Mouse (Mus musculus): ENCODE measurements around the gene Tor2a. TPM values are rescaled to one million over a fixed set of nuclear protein-coding genes. Genes with fewer than 3 reads are reported as not detected.

Gene Tor2a
- 53.3 and 57.0 TPM in 2 replicates for polyA plus RNA-seq (2016; fragmentation: Nextera tagmentation; extraction: Ambion mirVana)

DNA sequence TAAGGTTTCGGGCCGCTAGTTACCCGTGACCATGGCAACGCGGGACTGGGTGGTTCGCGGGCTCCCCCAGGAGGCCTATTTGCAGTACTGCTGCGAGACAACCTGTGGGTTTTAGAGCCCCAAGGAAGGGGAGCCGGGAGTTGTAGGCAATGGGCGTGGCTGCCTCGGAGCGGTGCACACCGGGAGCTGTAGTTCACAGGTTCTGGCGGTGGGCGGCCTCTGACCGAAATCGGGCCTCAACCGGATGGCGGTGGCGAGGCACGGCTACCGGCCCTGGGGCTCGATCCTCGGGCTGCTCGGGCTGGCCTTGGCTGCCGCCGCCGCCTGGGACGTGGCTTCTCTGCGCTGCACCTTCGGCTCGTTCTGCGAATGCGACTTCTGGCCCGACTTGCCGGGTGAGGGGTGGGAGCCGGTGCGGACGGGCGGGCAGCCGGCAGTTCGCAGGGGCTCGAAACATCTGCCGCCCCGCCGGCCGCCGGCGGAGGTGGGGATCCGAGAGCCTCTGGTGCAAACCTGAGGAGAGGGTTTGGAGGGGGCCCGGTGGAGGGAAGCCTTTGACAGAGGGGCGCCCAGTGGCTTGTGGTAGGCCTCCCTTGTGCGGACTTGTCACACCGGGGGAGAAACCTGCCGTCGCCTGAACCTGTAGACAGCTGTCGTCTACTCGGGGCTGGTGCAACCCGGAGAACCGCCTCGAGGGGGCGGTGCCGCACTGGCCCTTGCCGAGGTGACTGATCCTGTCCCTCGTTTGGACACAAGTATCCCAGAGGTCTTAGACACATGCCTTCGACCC is at the start of gene Tor2a:
TSS of gene Tor2a (plus strand) at position 179 of the 790 bp plus-strand sequence.
- WGBS = under 1% methylated on average over 66 of the region's 66 CpGs
- ATAC-seq (ENCODE audit: low FRiP score) = peak; percentile 94
- Histone ChIP-seq H3K27ac (peak within 1 kb of the TSS; percentile 90), H3K4me3 (replicated peaks) (peak within 1 kb of the TSS; percentile 75), H3K27me3 (no peaks in the 10 kb centered on the region), H3K9me3 (no peaks in the 10 kb centered on the region), H3K4me1 (peaks cover 20% of the 10 kb centered on the region), H3K4me2 (peak within 1 kb of the TSS; percentile 60), H3K9ac (peak within 1 kb of the TSS; percentile 88), H3K36me3 (replicated peaks) (peaks cover 47% of the 10 kb centered on the region)

DNA sequence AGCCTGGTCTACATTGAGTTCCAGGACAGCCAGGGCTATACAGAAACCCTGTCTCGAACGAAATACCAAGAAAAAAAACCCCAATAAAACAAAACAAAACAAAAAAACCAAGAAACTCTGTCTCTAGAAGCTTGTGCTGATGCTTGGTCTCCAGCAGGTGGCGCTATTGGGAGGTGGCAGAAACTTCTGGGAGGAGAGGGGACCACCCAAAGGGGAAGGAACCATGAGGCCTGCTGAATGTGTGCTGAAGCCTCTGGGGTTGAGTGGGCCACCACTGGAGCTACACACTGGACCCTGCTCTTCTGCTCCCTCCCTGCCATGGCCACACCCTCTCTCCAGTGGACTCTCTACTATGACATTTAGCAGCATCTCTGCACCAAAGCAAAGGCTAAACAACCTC is 48.4 kb upstream of the Tor2a start:
- Histone ChIP-seq H3K36me3 (replicated peaks) (peaks cover 72% of the 10 kb centered on the region), H3K9me3 (no peaks in the 10 kb centered on the region), H3K4me2 (no peak overlapping the region), H3K27me3 (no peaks in the 10 kb centered on the region), H3K9ac (no peak overlapping the region), H3K4me1 (peaks cover 12% of the 10 kb centered on the region), H3K27ac (no peak overlapping the region), H3K4me3 (replicated peaks) (no peak overlapping the region)
- 38% methylated on average over 3 of the region's 3 CpGs for WGBS
- no peak for ATAC-seq (ENCODE audit: low FRiP score)

DNA sequence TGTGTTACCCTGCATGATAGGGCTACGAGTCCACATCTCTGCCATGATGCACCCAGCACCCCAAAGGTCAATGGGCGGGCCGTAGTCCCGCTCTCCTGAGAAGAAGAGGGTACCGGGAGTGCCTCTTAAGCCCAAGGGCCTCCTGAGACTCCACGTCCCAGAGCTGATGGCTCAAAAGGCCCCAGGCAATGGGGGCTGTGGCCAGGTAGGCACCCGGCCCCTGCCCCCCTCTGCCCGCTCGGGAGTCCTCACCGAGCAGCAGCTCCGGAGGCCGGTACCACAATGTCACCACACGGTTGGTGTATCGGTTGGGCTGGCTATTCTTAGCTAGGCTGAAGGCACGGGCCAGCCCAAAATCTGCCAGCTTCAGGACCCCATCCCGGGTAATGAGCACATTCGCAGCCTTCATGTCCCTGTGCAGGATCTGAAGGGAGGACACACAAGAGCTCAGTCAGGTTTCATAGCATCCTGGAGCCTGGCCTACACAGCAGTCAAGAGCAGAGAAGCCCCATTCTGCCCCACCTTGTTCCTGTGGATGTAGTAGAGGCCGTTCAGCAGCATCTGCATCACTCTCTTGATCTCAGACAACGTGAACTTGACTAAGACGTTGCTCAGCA is 47.4 kb upstream of the Tor2a start:
- ATAC-seq (ENCODE audit: low FRiP score) = no peak
- no peaks in the 10 kb centered on the region for H3K9me3 ChIP-seq
- no peak overlapping the region for H3K4me2 ChIP-seq
- H3K4me1 ChIP-seq = peaks cover 20% of the 10 kb centered on the region
- no peak overlapping the region for H3K9ac ChIP-seq
- H3K27ac ChIP-seq = no peak overlapping the region
- no peaks in the 10 kb centered on the region for H3K27me3 ChIP-seq
- H3K36me3 ChIP-seq (replicated peaks) = peaks cover 62% of the 10 kb centered on the region
- H3K4me3 ChIP-seq (replicated peaks) = no peak overlapping the region
- WGBS = 92% methylated on average over 20 of the region's 20 CpGs

DNA sequence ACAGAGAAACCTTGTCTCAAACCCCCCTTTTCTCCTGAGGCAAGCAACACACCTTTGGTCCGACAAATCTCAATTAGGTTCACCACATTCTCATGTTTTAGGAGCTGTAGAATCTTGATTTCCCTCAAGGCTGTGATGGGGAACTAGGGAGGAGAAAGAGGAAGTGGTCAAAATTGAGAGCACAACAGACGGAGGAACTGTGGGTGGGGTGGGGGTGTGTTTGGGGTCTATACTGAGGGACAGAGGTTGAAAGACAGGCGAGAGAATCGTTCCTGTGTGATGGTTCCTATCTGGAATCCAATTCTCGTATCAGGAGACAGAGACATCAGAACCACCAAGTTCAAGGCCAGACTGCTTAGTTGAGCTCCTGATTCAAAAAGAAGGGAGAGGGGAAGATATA is 46.6 kb upstream of the Tor2a start:
- Histone ChIP-seq H3K4me1 (peaks cover 20% of the 10 kb centered on the region), H3K27me3 (no peaks in the 10 kb centered on the region), H3K36me3 (replicated peaks) (peaks cover 54% of the 10 kb centered on the region), H3K27ac (no peak overlapping the region), H3K4me2 (no peak overlapping the region), H3K9me3 (no peaks in the 10 kb centered on the region), H3K9ac (no peak overlapping the region), H3K4me3 (replicated peaks) (no peak overlapping the region)
- 89% methylated on average over 5 of the region's 5 CpGs for WGBS
- no peak for ATAC-seq (ENCODE audit: low FRiP score)

DNA sequence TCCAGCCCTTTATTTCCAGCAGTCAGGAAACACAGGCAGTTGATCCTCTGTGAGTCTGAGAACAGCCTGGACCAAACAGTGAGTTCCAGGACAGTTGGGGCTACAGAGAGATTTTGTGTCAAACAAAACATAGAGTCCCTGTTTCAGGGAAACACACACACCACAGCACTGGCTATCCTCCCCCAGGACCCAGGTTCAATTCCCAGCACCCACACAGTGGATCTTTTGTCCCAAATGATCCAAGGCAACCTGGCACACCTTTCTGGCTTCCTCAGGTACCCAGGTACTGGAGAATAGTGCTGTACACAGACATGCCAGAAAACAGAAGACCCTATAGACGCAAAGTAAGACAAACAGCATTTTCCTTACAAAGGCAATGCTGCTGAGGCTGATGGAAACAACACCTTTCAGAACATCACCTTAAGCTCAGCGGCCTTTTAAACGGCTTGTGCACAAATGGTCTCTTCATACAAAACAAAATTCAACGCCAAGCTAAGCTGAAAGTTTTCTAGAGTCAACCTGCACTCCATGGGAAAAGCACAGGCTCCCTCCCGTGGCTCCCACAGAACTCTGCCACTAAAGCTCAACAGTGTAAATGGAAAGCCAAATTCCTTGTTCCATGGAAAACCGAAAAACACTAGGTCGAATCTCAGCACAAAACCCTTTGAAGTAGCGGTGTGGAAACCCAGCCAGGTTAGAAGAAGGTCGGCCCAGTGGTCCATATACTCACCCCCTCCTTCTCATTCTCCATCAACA is 45.6 kb upstream of the Tor2a start:
- Histone ChIP-seq H3K4me2 (peak overlapping the region; percentile 96), H3K36me3 (replicated peaks) (peaks cover 43% of the 10 kb centered on the region), H3K9ac (peak overlapping the region; percentile 93), H3K9me3 (no peaks in the 10 kb centered on the region), H3K27me3 (no peaks in the 10 kb centered on the region), H3K4me1 (peaks cover 20% of the 10 kb centered on the region), H3K27ac (0 out of 2 replicates have a peak overlapping the region, but pooled peaks have one; percentile 99), H3K4me3 (replicated peaks) (peak overlapping the region; percentile 92)
- no peak for ATAC-seq (ENCODE audit: low FRiP score)
- 30% methylated on average over 9 of the region's 9 CpGs for WGBS

DNA sequence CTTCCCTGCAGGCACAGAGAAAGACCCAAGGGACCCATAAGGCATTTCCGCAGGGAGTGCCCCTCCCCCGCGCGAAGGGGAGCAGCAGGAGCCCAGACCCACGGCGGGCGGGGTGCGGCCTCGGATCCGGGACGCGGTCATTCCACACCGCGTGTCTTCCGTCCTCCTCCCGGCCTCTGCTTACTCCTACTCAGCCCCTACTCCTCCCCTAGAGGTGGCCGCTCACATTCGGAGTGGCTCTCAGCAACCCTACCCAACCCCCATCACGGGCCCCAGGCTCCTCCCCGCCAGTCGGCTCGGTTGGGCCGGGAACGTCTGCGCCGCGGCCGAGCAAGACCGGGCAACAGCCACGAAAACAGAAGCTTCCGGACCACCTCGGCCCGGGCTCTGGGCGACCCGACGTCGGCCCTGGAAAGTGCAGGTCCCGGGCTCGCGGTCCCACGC is 44.9 kb upstream of the Tor2a start:
- peak overlapping the region; percentile 96 for H3K4me2 ChIP-seq
- no peaks in the 10 kb centered on the region for H3K9me3 ChIP-seq
- no peaks in the 10 kb centered on the region for H3K27me3 ChIP-seq
- peak; percentile 50 for ATAC-seq (ENCODE audit: low FRiP score)
- peak overlapping the region; percentile 93 for H3K9ac ChIP-seq
- peaks cover 20% of the 10 kb centered on the region for H3K4me1 ChIP-seq
- peak overlapping the region; percentile 99 for H3K27ac ChIP-seq
- H3K4me3 ChIP-seq (replicated peaks) = peak overlapping the region; percentile 92
- under 1% methylated on average over 41 of the region's 41 CpGs for WGBS
- H3K36me3 ChIP-seq (replicated peaks) = peaks cover 37% of the 10 kb centered on the region

DNA sequence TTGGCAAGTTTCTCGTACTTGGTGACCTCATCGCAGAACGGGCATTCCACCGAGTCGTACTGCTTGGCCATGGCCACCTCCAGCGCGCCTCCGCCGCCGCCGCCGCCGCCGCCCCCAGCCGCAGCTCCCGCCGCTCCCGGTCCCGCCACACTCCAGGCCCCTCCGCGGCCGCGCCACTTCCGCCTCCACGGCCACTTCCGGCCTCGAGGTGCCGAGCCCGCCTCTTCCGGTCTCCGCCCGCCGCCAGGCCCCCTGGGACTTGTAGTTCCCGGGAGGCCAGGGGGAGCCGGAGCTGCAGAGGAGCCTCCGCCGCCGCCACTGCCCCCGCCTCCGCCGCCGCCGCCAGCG is 44.5 kb upstream of the Tor2a start:
- peaks cover 20% of the 10 kb centered on the region for H3K4me1 ChIP-seq
- H3K27ac ChIP-seq = peak overlapping the region; percentile 99
- ATAC-seq (ENCODE audit: low FRiP score) = peak; percentile 91
- 0% methylated on average over 26 of the region's 44 CpGs for WGBS
- H3K4me2 ChIP-seq = peak overlapping the region; percentile 96
- H3K4me3 ChIP-seq (replicated peaks) = peak overlapping the region; percentile 92
- H3K9me3 ChIP-seq = no peaks in the 10 kb centered on the region
- H3K9ac ChIP-seq = peak overlapping the region; percentile 93
- no peaks in the 10 kb centered on the region for H3K27me3 ChIP-seq
- H3K36me3 ChIP-seq (replicated peaks) = peaks cover 32% of the 10 kb centered on the region

DNA sequence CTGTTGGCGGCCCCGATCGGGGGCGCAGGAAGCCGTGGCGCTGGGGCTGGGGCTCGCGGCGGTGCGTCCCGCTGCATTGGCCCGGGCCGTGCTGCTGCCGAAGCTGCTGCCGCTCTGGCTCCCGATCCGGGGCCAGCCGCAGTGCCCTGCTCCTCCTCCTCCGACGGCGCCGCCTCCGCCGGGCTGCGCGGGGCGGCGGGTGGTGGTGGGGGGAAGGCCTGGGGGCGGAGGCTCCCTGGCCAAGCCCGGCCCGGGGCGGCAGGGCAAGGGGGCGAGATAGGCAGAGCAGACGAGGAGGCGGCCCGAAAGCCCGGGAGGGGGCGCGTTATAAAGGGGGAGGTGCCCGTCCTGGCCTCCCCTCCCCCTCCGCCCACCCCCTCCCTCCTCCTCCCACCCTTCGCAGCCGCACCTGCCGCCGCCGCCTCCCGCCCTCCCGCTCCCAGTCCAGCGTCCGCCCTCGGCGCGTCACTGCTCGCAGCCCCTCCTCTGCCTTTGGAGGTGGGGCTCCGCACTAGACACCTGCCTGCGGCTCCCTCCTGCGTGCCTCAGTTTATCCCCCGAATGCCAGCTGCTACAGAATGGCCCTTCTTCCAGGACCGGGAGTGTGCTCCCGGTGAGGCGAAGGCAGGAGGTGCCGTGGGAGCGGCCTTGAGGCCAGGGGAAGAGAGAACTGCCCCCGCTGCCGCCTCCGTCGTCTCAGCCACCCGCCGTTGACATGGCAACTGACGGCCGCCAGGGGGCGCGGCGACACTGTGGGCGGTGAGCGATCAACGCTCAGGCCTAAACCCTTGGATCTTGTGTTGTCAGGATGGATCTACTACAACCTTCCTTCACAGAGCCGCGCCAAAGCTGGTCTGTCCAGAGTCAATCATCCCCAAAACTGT is 43.9 kb upstream of the Tor2a start, which contains the start of gene Cdk9:
TSS of gene Cdk9 (minus strand) at position 143 of the 884 bp plus-strand sequence.
- ATAC-seq (ENCODE audit: low FRiP score) = peak; percentile 89
- Histone ChIP-seq H3K4me2 (peak within 1 kb of the TSS; percentile 96), H3K9ac (peak within 1 kb of the TSS; percentile 93), H3K27ac (peak within 1 kb of the TSS; percentile 99), H3K36me3 (replicated peaks) (peaks cover 26% of the 10 kb centered on the region), H3K9me3 (no peaks in the 10 kb centered on the region), H3K4me1 (peaks cover 20% of the 10 kb centered on the region), H3K27me3 (no peaks in the 10 kb centered on the region), H3K4me3 (replicated peaks) (peak within 1 kb of the TSS; percentile 92)
- WGBS = under 1% methylated on average over 58 of the region's 79 CpGs

DNA sequence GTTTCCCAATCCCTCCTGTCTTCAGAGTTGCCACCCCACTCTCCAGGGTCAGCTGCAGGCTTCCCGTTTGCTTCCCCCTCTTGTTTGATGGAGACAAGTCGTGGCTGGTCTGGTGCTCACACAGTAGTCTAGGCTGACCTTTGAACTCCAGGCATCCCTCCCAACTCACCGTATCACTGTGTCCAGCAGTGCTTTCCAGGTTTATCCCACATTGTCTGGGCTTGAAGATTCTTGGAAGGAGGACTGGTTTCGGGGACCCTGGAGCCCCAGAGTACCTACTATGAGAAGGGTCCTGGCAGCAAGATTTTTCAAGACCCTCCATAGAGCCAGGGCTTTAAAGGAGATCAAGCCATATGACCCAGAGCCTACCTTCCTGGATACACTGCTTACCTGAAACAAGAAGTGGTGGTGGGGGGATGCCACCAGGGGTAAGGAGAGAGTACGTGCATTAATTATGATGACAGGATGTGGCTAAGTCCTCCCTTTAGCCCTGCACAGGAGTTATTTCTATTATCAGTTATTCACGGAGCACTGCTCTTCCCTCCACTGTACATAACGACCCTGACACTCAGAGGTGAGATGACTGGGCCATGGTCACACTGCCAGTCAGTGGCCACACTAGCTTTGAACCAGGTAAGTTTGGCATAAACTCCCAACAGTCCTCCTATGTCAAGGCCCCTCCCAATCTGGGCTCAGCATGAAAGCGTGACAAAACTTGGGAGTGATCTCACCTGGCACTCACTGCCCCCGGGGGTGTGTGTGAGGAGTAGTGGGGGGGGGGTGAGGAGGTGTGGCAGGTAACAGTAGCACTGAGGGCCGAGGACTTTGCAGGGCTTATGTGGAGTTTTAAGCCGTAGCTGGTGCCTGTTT is 42.7 kb upstream of the Tor2a start:
- Histone ChIP-seq H3K9ac (peak overlapping the region; percentile 93; the same call in 1 of the 2 replicates), H3K27ac (peak overlapping the region; percentile 99), H3K4me1 (peaks cover 29% of the 10 kb centered on the region), H3K27me3 (no peaks in the 10 kb centered on the region), H3K36me3 (replicated peaks) (peaks cover 14% of the 10 kb centered on the region), H3K4me2 (0 out of 2 replicates have a peak overlapping the region, but pooled peaks have one; percentile 96), H3K4me3 (replicated peaks) (0 out of 2 replicates have a peak overlapping the region, but pooled peaks have one; percentile 92), H3K9me3 (no peaks in the 10 kb centered on the region)
- ATAC-seq (ENCODE audit: low FRiP score) = no peak
- WGBS = 69% methylated on average over 11 of the region's 11 CpGs

DNA sequence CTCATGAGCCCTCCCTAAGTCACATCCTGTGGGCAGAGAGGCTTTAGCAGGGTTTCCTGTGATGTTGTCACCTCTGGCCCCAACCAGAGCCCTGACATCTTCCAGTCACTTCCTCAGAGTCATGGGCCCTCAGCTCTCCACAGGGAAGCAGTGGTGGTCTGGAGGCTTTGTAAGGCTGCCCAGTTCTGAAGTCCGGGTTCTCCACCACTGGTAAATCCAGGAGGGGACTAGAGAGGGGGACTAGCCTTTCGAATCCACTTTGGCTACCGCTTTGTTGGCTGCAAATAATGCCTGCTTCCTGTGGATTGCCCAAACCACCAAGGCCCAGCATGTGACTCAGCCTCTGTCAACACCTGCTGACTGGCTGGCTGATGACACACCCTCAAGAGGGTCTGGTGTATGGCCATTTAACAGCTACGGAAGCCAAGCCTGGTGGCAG is 42.0 kb upstream of the Tor2a start:
- Histone ChIP-seq H3K4me3 (replicated peaks) (no peak overlapping the region), H3K36me3 (replicated peaks) (peaks cover 8% of the 10 kb centered on the region), H3K4me2 (no peak overlapping the region), H3K4me1 (peaks cover 30% of the 10 kb centered on the region), H3K27ac (no peak overlapping the region), H3K9me3 (no peaks in the 10 kb centered on the region), H3K27me3 (no peaks in the 10 kb centered on the region), H3K9ac (no peak overlapping the region)
- no peak for ATAC-seq (ENCODE audit: low FRiP score)
- WGBS = 77% methylated on average over 4 of the region's 4 CpGs

DNA sequence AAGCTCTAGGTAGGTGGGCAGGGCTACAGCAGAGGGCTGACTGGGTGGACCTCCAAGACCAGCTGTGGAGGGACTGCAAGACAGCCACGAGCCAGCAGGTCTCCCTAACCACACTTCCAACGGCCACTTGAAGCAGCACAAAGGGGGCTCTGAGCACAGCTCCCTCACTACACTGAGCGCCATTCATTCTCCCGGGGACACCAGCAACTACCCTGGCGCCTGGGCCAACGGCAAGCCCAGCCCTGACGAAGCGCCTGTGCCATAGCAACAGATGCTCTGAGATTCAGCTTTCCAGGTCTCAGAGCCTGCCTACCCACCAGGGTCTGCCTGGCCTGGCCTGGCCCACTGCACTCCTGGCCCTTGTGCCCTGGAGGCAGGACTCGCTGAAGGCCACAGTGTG is 38.3 kb upstream of the Tor2a start:
- Histone ChIP-seq H3K9me3 (no peaks in the 10 kb centered on the region), H3K4me1 (peaks cover 21% of the 10 kb centered on the region), H3K36me3 (replicated peaks) (no peaks in the 10 kb centered on the region), H3K9ac (no peak overlapping the region), H3K27me3 (no peaks in the 10 kb centered on the region), H3K4me3 (replicated peaks) (no peak overlapping the region), H3K4me2 (no peak overlapping the region), H3K27ac (peak overlapping the region; percentile 53; the same call in 1 of the 2 replicates)
- no peak for ATAC-seq (ENCODE audit: low FRiP score)
- 45% methylated on average over 9 of the region's 9 CpGs for WGBS

Measured in forebrain, embryonic 12.5 days (tissue).